Mouse (Mus musculus): ENCODE data around the gene Tada2a.

DNA sequence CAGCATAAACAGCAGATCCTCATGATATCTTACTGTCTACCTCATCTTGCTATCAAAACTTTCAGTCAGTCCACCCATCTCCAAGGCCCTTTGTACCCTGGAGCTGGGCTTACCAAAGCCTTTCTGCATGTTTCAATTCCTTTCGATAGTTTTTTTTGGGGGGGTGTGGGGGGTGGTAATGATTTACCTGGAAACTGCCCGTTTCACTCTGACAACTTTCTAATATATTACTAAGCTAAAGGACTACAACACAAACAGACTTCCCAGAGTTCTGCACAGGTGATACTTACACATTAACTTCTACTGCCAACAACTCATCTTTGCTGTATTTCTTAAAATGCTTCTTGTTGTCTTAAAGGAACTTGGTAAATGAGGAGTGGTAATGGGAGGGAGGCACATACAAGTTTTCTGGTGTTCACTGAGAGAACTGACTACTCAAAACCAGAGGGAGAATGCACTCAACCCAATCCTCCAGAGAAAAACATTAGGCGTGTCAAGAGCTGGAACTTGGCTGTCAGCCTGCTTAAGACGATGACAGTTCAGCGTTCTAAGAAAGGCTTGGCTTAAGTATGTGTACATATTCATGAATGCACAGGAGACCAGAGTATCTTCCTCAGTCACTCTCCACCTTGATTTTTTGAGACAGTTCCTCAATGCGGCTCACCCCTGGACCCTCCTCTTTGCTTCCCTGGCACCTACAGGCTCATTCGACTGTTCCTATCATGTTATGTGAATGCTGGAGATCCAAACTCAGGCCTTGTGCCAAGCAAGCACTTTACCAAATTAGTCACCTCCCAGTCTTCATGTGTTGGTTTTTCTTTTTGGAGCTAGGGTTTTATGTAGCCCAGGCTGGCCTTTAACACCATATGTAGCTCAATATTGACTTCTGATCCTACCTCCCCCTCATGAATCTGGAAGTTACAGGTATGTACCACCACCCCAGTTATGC, 55.3 kb downstream of the Tada2a start:
- no peak for TF ChIP-seq POLR2A (IDR thresholded peaks at IDR 0.05; ENCODE audit: borderline replicate concordance, extremely low read depth, insufficient read depth, insufficient read length, poor library complexity, severe bottlenecking)
- no peak for TF ChIP-seq CTCF (IDR thresholded peaks at IDR 0.05; ENCODE audit: borderline replicate concordance, extremely low read depth, insufficient read depth, insufficient read length)

Measured in brain, embryonic 14.5 days (tissue).